Mouse (Mus musculus): Measurements from ENCODE around the gene Optc. TPM values are rescaled to one million over a fixed set of nuclear protein-coding genes. Genes with fewer than 3 reads are reported as not detected.

Gene Optc
- total RNA-seq, 2 experiments from 2014 or later = 2.0 to 2.1 TPM

- intact Hi-C loops (cut with DNase I) = no loop called here
- no peak for DNase-seq (ENCODE audit: extremely low spot score in 1 of 2, low spot score in 2 of 2)
Observed at GRCm38 (mm10) chr1:133887538-133888250, 20.1 kb downstream of the Optc start.

- intact Hi-C loops (cut with DNase I) = no loop called here
Observed at GRCm38 (mm10) chr1:133887044-133887443, 20.8 kb downstream of the Optc start.

GRCm38 (mm10) chr1:133886431-133886830 lies 21.4 kb downstream of the Optc start:
- intact Hi-C loops (cut with DNase I) = no loop called here
- DNase-seq (ENCODE audit: extremely low spot score in 1 of 2, low spot score in 2 of 2) = no peak

More at GRCm38 (mm10) chr1:133887044-133887443, 20.8 kb downstream of the Optc start:
- peak; percentile 59 to 66 for DNase-seq (ENCODE audit: extremely low spot score in 1 of 2, low spot score in 2 of 2)

GRCm38 (mm10) chr1:133885811-133886210 lies 22.0 kb downstream of the Optc start:
- intact Hi-C loops (cut with DNase I) = no loop called here
- no peak for DNase-seq (ENCODE audit: extremely low spot score in 1 of 2, low spot score in 2 of 2)

- intact Hi-C loops (cut with DNase I) = no loop called here
- no peak for DNase-seq (ENCODE audit: extremely low spot score in 1 of 2, low spot score in 2 of 2)
Observed at GRCm38 (mm10) chr1:133884746-133885145, 23.1 kb downstream of the Optc start.

GRCm38 (mm10) chr1:133884090-133884489 lies 23.7 kb downstream of the Optc start:
- no peak for DNase-seq (ENCODE audit: extremely low spot score in 1 of 2, low spot score in 2 of 2)
- intact Hi-C loops (cut with DNase I) = no loop called here

GRCm38 (mm10) chr1:133882283-133883217 lies 25.2 kb downstream of the Optc start:
- DNase-seq (ENCODE audit: extremely low spot score in 1 of 2, low spot score in 2 of 2) = no peak
- intact Hi-C loops (cut with DNase I) = no loop called here

GRCm38 (mm10) chr1:133881813-133882212 lies 26.0 kb downstream of the Optc start:
- DNase-seq (ENCODE audit: extremely low spot score in 1 of 2, low spot score in 2 of 2) = no peak
- intact Hi-C loops (cut with DNase I) = no loop called here

GRCm38 (mm10) chr1:133878825-133879423 lies 28.9 kb downstream of the Optc start:
- intact Hi-C loops (cut with DNase I) = no loop called here
- DNase-seq (ENCODE audit: extremely low spot score in 1 of 2, low spot score in 2 of 2) = no peak

GRCm38 (mm10) chr1:133876936-133877335 lies 30.9 kb downstream of the Optc start:
- no peak for DNase-seq (ENCODE audit: extremely low spot score in 1 of 2, low spot score in 2 of 2)
- intact Hi-C loops (cut with DNase I) = no loop called here

GRCm38 (mm10) chr1:133873086-133873813 lies 34.5 kb downstream of the Optc start:
- DNase-seq (ENCODE audit: extremely low spot score in 1 of 2, low spot score in 2 of 2) = no peak
- intact Hi-C loops (cut with DNase I) = no loop called here

GRCm38 (mm10) chr1:133871241-133871640 lies 36.6 kb downstream of the Optc start:
- intact Hi-C loops (cut with DNase I) = no loop called here
- no peak for DNase-seq (ENCODE audit: extremely low spot score in 1 of 2, low spot score in 2 of 2)

GRCm38 (mm10) chr1:133869221-133869620 lies 38.6 kb downstream of the Optc start:
- intact Hi-C loops (cut with DNase I) = no loop called here
- DNase-seq (ENCODE audit: extremely low spot score in 1 of 2, low spot score in 2 of 2) = no peak

- no peak for DNase-seq (ENCODE audit: extremely low spot score in 1 of 2, low spot score in 2 of 2)
- intact Hi-C loops (cut with DNase I) = no loop called here
Observed at GRCm38 (mm10) chr1:133863257-133863997, 44.4 kb downstream of the Optc start.

GRCm38 (mm10) chr1:133861028-133861427 lies 46.8 kb downstream of the Optc start:
- intact Hi-C loops (cut with DNase I) = no loop called here
- no peak for DNase-seq (ENCODE audit: extremely low spot score in 1 of 2, low spot score in 2 of 2)

- intact Hi-C loops (cut with DNase I) = no loop called here
- no peak for DNase-seq (ENCODE audit: extremely low spot score in 1 of 2, low spot score in 2 of 2)
Observed at GRCm38 (mm10) chr1:133859821-133860711, 47.7 kb downstream of the Optc start.

- intact Hi-C loops (cut with DNase I) = no loop called here
- no peak for DNase-seq (ENCODE audit: extremely low spot score in 1 of 2, low spot score in 2 of 2)
Observed at GRCm38 (mm10) chr1:133859257-133859656, 48.5 kb downstream of the Optc start.
